Mouse (Mus musculus): Measurements from ENCODE around the gene Sema4b.

- TF ChIP-seq MAFK (IDR thresholded peaks at IDR 0.05; ENCODE audit: insufficient read depth, low read depth, low read length) (no peak), ZNF384 (IDR thresholded peaks at IDR 0.05; ENCODE audit: low read depth, low read length) (no peak), CHD2 (IDR thresholded peaks at IDR 0.05; ENCODE audit: low read depth, low read length) (no peak), ZC3H11A (IDR thresholded peaks at IDR 0.05; ENCODE audit: borderline replicate concordance, low read depth, low read length) (no peak)
Measured at GRCm38 (mm10) chr7:80166740-80167139, 19.9 kb upstream of the Sema4b start.
